Mouse (Mus musculus) heart, adult 2 months (tissue): Measurements from ENCODE around the gene Efhd1.
A peak's percentile ranks its signal among the peaks of the same experiment; 100 is the strongest.

ENCODE experiments used
- CTCF ChIP-seq: fragments of 200-600 bp; IDR thresholded peaks from 2 replicates; pipeline ENCODE4 v1.8.1; 2022; ENCODE audit warnings: antibody characterized with exemption, mild to moderate bottlenecking, moderate library complexity
- POLR2A ChIP-seq: fragments of 200-500 bp; IDR thresholded peaks from 2 replicates; pipeline ENCODE4 v1.6.1; 2011; ENCODE audit warnings: mild to moderate bottlenecking, low read depth, low read length, control low read depth; ENCODE audit not compliant: insufficient read depth

DNA sequence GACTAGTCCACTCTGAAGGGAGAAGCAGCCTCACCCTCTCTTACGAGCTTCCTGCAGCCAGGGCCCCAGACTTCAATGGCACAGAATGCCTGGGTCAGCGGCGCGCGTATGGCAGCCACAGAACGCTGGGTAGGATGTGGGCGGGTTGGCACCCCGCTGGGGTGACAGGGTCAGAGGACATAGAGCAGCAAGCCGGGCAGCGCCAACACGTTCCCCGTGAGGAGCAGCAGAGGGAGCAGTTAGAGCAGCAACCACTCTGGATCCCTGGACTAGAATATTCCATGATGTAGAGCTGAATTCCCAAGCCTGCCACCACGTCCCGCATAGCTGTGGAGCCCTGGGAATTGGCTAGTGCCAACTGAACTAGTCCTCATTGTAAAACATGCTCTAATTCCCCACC is 5.7 kb upstream of the Efhd1 start:
- no peak for TF ChIP-seq POLR2A
- TF ChIP-seq CTCF: peak; percentile 56
